Mouse (Mus musculus): ENCODE data around the gene Pde2a.

GRCm38 (mm10) chr7:101378796-101379465 is 42.6 kb upstream of the Pde2a start:
- TF ChIP-seq POLR2A (IDR thresholded peaks at IDR 0.05; ENCODE audit: low read depth, low read length) = no peak
- no peak for TF ChIP-seq CTCF (IDR thresholded peaks at IDR 0.05; ENCODE audit: extremely low read depth, insufficient read length, insufficient replicate concordance, low read depth, low read length)

All from small intestine, adult 2 months (tissue).